Mouse (Mus musculus) splenic B cell, adult 2 months (primary cell): ENCODE results near the gene Vps37d.
A peak's percentile ranks its signal among the peaks of the same experiment; 100 is the strongest.

Experiments
- DNase-seq: peaks from one replicate; pipeline ENCODE4 v3.0.0-alpha.2; 2011; ENCODE audit warnings: low read depth, low spot score
- H3K27me3 ChIP-seq: 2 replicates; pipeline ENCODE4 v1.6.1; 2012; ENCODE audit warnings: mild to moderate bottlenecking, low read length, moderate library complexity, mixed read lengths; ENCODE audit not compliant: control insufficient read depth, poor library complexity, insufficient read depth, severe bottlenecking
- H3K36me3 ChIP-seq: 2 replicates; pipeline ENCODE4 v1.6.1; 2012; ENCODE audit warnings: mild to moderate bottlenecking, low read length, moderate library complexity, mixed read lengths; ENCODE audit not compliant: control insufficient read depth, poor library complexity, insufficient read depth, severe bottlenecking

The Vps37d gene

GRCm38 (mm10) chr5:135025899-135026298, 52.2 kb downstream of the Vps37d start:
- DNase-seq = no peak
- Histone ChIP-seq H3K36me3 (no peaks in the 10 kb centered on the region), H3K27me3 (no peaks in the 10 kb centered on the region)

GRCm38 (mm10) chr5:135024665-135025224, 53.3 kb downstream of the Vps37d start:
- DNase-seq = peak; percentile 55
- Histone ChIP-seq H3K27me3 (no peaks in the 10 kb centered on the region), H3K36me3 (no peaks in the 10 kb centered on the region)

GRCm38 (mm10) chr5:135023344-135024173, 54.5 kb downstream of the Vps37d start, which contains the start of gene Stx1a:
TSS of gene Stx1a (plus strand) at chr5:135023482.
- Histone ChIP-seq H3K36me3 (no peaks in the 10 kb centered on the region), H3K27me3 (no peaks in the 10 kb centered on the region)
- peak; percentile 73 for DNase-seq
